Mouse (Mus musculus) ovary, postnatal 10 days (tissue): ENCODE measurements around the gene Gm20388.

Experiments used
- DNase-seq: peaks from one replicate; pipeline ENCODE4 v3.0.0; 2022; ENCODE audit warnings: low spot score

Gm20388 gene

GRCm38 (mm10) chr8:121016621-121017020, 1106.0 kb downstream of the Gm20388 start:
- no peak for DNase-seq

GRCm38 (mm10) chr8:121018236-121018635, 1107.6 kb downstream of the Gm20388 start:
- no peak for DNase-seq

- DNase-seq = no peak
These were observed 1110.8 kb downstream of the Gm20388 start for GRCm38 (mm10) chr8:121021488-121021887.

- DNase-seq = no peak
These were observed 1112.4 kb downstream of the Gm20388 start for GRCm38 (mm10) chr8:121023003-121023402.

GRCm38 (mm10) chr8:121023736-121024135, 1113.1 kb downstream of the Gm20388 start:
- no peak for DNase-seq

GRCm38 (mm10) chr8:121025486-121025885, 1114.8 kb downstream of the Gm20388 start:
- no peak for DNase-seq

- DNase-seq = no peak
These were observed 1117.1 kb downstream of the Gm20388 start for GRCm38 (mm10) chr8:121027787-121028186.

- no peak for DNase-seq
These were observed 1118.4 kb downstream of the Gm20388 start for GRCm38 (mm10) chr8:121029076-121029475.

GRCm38 (mm10) chr8:121030496-121031040, 1119.9 kb downstream of the Gm20388 start:
- no peak for DNase-seq

GRCm38 (mm10) chr8:121033299-121034013, 1122.8 kb downstream of the Gm20388 start:
- DNase-seq = no peak

GRCm38 (mm10) chr8:121035611-121036010, 1125.0 kb downstream of the Gm20388 start:
- no peak for DNase-seq

GRCm38 (mm10) chr8:121043719-121044440, 1133.2 kb downstream of the Gm20388 start:
- DNase-seq = no peak

- no peak for DNase-seq
These were observed 1136.8 kb downstream of the Gm20388 start for GRCm38 (mm10) chr8:121047441-121047840.

GRCm38 (mm10) chr8:121058081-121058480, 1147.4 kb downstream of the Gm20388 start:
- DNase-seq = no peak

- DNase-seq = no peak
These were observed 1148.5 kb downstream of the Gm20388 start for GRCm38 (mm10) chr8:121059098-121059497.

GRCm38 (mm10) chr8:121062521-121062920, 1151.9 kb downstream of the Gm20388 start:
- DNase-seq = no peak

GRCm38 (mm10) chr8:121063649-121064048, 1153.0 kb downstream of the Gm20388 start:
- DNase-seq = no peak

- no peak for DNase-seq
These were observed 1160.8 kb downstream of the Gm20388 start for GRCm38 (mm10) chr8:121071454-121071853.

- no peak for DNase-seq
These were observed 1161.9 kb downstream of the Gm20388 start for GRCm38 (mm10) chr8:121072406-121073130.

GRCm38 (mm10) chr8:121073174-121074107, 1162.8 kb downstream of the Gm20388 start:
- DNase-seq = no peak

- DNase-seq = no peak
These were observed 1163.6 kb downstream of the Gm20388 start for GRCm38 (mm10) chr8:121074108-121074847.
